Mouse (Mus musculus): ENCODE data around the gene Tubb5.

DNA sequence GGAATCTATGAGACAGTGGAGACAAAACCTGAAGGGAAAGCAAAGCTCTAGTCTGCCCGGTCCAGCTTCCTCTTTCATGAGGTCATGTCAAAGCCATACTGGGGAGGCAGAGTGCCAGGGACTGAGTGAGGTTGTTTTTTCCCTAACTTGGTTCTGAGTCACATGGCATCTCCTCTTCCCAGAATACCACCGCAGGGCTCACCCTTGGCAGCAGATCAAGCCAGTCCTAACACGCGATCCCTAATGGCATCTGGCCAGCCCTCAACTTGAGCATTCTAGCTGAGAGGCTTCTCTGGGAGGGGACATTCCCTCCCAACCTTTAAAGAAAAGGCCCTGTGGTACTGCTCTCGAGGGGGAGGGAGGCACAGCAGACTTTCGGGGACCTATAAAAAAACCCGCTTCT, 24.9 kb downstream of the Tubb5 start:
- TF ChIP-seq CTCF (conservative IDR thresholded peaks at IDR 0.05; ENCODE audit: insufficient read depth, insufficient read length, low read depth, low read length) (no peak), POLR2A (IDR thresholded peaks at IDR 0.05; ENCODE audit: low read depth, low read length) (no peak)
